Mouse (Mus musculus) adrenal gland, postnatal 10 days (tissue): ENCODE measurements around the gene Ppm1h. TPM values are rescaled to one million over a fixed set of nuclear protein-coding genes. Genes with fewer than 3 reads are reported as not detected.

Experiments used
- DNase-seq: peaks from one replicate; pipeline ENCODE4 v3.0.0; 2021; ENCODE audit warnings: mixed read lengths
- total RNA-seq, 2 experiments: library from RNA; stranded (reverse); gene quantifications; 2 replicates each; pipeline ENCODE4 v1.2.3; 2021

Gene Ppm1h
- total RNA-seq, 2 experiments from 2014 or later = 13.0 to 15.7 TPM

DNA sequence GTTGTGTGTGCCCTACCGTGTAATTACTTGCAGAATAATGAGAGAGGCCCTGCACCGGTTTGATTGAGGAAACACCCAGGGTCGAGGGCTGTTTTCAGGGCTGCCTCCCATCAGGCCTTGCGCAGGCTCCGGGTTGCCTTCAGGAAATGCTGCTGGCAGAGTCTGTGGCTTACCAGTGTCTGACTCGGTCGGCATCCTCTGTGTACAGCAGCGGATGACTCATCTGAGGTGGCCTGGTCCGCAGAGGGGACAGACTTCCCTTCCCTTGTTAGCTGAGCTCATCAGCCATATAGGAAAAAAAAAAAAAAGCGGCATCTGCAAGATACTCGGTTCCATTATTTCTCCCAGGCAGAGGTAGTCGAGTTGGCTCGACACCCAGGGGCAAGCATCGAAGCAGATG is 136.5 kb downstream of the Ppm1h start:
- peak; percentile 76 for DNase-seq

DNA sequence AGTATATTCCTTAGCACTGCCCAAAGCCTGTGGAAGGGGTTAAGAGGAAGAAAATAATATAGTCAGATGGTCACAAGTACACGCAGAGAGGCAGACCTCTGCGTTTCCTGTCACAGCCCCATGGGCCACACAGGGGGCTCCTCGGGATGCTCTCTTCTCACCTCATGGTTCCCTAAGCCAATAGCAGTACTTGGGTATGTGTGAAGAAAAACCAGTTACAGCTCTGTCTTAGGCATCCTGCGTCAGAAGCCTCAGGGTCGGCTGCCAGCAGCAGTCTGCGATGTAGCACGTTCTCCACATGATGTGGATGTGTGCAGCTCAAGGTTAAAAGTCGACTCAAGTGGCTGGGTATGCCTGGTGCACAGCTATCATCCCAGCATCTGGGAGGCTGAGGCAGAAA is 139.2 kb downstream of the Ppm1h start:
- DNase-seq = no peak

DNA sequence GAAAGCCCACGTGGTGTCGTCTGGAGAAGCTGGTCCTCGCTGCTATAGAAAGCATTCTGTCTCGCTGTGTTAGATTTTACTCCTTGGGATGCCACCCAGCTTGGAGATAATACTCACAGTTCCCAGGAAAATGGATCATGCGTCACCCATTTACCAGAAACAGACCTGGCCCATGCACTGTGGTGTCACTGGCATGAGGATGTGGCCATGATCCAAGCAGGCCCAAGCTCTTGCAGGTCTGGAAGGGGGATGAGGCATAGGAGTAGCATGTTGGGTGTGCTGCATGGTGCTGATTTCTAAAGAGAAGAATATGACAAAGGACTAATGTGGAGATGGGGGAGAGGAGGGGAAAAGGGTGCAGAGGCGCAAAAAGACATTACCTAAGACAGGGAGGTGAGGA is 141.2 kb downstream of the Ppm1h start:
- no peak for DNase-seq

DNA sequence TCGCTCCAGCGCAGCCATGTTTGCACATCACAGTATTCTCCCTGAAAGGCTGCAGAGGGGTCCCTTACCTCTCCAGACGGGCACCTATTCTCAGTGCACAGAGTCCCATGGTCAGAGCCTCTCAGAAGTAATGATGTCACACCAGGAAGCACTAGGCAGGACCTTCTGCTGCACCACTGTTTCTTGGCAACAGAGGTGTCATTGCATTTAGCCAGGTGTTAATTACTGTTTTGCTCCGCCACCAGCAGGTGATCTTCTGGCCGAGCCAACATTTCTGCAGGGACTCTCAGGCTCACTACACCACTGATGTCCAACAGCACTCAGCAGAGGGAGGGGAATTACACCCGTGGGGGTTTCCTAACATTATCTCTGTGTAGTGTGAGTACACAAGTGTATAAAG is 143.0 kb downstream of the Ppm1h start:
- DNase-seq = no peak

DNA sequence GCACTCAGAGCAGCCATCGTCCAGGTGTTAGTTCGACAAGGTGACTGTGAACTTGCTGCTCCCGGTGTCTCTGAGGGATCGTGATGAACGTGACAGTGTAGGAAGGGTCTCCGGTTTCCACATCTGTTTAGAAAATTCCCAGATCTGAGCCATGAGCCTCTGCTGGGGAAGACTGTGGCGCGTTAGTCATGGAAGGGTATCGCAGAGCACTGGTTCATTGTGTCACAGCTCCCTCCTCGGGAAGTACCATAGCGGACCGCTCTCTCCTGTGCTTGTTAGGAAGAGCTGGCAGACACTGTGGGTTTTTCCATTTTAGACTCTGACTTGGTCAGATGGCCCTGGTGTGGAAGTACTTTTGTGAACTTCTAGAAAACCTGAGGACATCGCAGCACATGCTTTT is 145.1 kb downstream of the Ppm1h start:
- no peak for DNase-seq

DNA sequence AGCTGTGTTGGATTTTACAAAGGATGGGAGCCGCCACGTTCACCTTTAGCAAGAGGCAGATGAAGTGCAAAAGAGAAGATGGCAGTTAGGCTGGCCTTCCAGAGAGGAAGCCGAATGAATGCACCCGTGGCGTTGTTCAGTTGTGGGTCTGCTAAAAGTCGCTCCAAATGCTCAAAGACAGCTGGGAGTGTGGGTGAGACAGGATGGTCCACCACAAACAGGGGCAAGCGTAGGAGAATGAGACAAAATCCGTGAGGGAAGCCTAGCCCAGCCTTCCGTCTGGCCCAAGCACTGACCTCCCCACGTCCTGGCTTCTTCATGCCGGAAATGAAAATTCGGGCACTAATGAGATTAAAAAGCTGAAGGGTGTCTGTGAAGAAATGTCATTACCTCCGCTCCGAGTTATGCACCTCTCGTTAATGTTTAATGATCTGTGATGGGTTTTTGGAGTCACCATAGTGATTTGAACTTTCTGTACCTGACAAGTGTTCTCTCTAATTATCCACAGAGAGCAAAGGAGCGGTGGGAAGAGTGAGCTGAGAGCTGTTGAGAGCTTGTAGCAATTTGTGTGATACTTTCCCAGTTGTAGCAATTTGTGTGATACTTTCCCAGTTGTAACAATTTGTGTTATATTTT is 148.3 kb downstream of the Ppm1h start:
- DNase-seq = no peak

DNA sequence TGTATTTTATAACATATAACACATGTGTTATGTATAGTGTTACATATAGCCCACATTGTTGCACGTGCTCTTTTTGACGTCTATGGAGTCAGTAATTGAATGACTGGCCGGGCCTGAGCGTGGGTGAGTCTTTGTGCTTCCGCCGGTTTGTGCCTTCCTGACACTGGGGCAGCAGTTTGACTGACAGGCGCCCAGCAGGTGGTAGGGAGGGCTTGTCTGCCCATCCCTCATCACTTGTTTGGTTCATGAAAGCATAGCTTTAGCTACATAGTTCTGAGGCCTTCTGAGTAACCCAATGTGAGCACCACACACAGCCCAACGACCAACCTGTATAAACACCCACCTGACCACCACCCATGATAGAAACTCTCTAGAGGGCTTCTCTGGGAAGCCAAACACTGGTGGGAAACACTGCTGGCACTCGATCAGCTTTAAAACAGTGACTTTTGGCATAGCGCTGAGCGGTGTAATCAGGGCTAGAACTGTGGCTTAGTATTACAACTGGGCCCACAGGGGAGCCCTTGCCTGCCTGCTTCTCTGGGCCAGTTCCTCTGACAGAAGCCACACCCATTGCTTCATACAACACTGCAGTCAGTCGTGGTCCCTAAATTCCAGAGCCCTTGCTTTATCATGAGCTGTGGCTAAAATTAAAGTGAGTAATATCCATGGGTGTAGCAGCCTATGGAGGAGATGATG is 149.3 kb downstream of the Ppm1h start:
- DNase-seq = no peak

DNA sequence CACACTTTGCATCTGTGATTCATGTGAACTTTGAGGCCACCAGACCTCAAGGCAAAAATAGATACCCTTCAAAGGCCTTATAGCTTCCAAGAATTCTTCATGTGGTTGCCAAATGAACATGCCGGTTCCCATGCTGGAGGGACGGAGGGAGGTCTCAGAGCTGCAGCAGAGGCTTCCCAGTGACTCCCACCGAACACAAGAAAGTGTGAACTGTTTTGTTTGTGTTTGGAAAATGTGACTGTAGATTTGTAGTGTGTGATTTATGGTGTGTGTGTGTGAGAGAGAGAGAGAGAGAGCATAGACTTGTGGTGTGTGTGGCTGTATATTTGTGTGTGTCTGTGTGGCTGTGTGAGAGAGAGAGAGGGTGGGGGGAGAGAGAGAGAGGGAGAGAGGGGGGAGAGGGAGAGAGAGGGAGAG is 151.2 kb downstream of the Ppm1h start:
- DNase-seq = no peak

DNA sequence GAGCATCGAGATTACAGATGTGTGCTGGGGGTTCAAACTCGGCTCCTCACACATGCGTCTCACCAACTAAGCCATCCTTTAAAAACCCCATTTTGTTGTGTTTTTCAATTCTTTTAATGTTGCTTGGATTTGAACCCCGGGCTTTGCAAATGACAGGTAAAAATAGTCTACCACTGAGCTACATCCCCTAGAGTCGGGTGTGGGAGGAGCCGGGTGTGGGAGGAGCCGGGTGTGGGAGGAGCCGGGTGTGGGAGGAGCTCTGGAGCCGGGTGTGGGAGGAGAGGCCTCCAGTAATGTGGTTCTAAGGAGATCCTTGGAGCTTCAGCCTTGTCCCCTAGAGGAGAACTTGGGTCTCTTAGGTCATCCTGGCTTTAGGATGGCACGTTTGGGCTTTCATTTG is 152.1 kb downstream of the Ppm1h start:
- no peak for DNase-seq

DNA sequence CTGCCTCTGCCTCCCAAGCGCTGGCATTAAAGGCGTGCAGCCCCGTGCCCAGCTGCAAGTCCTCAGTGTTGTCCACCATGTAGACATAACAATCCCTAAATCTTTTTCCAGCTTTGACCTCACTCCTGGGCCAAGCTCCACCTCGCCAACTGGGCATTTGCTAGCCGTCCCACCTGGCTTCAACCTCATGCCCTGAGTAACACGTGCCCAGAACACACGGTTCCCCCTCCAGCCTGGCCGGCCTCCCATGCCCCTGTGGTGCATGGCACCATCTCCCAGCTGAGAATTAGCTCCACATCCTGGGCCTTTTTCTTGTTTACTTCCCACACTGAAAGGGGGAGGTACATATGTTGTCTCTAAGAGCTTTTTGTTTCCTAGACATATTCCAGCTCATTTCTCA is 163.5 kb downstream of the Ppm1h start:
- no peak for DNase-seq

DNA sequence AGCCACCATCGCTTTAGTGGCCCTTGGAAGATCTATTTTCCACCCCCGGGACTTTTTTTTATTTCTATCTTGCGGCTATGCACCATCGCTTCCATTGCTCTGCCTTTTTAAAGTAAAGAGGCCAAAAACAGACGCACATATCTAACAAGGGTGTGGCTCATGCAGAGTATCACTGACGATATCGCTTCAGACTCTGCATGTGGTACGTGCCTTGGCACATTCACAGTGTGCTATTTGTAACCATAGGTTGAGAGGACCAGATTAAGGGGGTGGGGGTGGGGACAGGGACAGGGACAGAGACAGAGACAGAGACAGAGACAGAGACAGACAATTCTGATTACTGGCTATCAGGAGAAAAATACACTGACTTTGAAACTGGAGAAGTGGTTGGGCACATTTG is 164.4 kb downstream of the Ppm1h start:
- DNase-seq = no peak

DNA sequence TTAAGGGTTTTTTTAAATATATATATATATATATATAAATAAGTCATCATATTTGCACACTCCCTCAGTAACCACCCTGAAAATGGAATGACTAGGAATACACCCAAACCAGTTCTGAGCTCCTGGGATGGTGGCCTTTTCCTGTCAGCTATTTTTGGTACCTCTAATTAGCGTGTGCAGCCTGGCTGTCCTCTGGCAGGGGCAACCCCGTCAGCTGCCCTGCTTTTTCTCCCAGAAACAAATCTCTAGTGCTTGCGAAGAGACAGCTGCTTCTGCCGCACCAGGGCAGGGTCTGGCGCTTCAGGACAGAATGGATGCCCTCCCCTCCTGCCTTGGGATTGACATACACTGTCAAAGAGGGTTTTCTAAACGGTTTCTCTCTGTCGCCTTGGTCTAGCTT is 166.9 kb downstream of the Ppm1h start:
- DNase-seq = no peak

DNA sequence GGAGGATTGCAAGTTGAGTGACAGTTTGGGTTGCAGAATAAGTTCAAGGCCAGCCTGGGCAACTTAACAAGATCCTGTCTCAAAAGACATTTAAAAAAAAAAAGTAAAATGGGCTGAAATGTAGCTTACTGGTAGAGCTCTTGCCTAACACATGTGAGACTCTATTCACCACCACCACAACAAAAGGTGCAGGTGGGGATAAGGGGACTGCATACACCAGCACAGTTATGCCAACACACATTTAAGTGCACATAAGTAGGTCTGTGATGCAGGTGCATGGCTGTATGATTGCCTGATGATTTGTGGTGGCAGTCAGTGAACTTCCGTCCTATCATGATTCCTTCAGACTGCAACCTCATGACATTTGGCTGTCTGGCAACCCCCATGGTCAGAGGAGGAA is 167.9 kb downstream of the Ppm1h start:
- no peak for DNase-seq

DNA sequence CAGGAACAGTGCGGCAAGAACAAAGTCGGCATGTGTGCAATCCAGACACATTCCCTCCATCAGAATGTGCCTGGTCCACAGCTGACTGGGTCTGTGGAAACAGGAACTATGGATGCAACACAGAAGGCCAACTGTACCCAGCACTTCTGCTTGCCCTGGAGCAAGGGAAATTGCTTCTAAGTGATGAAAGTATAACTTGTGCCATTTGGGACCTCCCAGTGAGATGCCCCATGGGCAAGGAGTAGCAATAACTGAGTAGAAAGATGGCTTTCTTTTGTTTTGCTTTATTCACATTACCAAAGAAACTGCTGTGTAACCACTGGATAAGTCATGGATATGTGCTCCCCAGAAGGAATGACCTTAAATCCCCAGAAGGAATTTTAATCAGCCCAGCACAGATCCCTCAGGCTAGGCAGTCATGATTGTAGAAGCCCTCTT is 169.5 kb downstream of the Ppm1h start:
- no peak for DNase-seq

DNA sequence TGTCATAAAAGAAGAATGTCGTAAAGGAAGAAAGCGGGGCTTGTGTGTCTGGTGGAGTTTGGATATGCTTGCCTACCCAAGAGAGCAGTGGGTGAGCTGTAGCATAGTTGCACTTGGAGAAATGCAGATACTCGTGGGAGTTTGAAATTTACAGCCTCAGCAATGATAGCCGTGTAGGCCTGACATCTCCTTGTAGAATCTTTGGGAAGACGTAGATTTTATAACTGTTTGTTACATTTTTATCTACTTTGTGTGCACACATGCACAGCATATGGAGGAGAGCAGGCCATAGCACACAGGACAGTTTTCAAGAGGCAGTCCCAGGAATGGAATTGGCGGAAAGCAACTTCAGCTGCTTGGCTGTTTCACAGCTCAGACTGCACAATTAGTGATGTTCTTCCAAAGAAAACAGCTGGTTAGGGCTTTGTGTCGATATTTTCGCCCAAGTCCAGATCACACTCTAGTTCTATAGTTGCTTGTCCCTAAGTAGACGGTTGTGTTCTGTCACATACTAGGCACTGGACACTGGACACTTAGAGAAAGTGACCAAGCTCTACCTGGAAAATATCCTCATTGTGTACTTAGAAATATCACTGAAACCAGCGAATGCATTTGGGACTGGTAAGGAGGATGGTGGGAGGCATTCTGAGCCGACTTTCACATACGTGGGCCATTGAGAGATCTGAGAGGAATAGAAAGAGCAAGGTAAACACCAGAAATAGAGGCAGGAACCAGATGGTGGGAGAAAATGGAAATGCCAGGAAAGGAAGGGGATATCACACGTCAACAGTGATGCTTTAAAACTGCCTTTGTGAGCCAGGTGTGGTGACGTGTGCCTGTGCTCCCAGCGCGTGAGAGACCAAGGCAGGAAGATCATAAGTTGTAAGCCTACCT is 173.0 kb downstream of the Ppm1h start:
- no peak for DNase-seq

DNA sequence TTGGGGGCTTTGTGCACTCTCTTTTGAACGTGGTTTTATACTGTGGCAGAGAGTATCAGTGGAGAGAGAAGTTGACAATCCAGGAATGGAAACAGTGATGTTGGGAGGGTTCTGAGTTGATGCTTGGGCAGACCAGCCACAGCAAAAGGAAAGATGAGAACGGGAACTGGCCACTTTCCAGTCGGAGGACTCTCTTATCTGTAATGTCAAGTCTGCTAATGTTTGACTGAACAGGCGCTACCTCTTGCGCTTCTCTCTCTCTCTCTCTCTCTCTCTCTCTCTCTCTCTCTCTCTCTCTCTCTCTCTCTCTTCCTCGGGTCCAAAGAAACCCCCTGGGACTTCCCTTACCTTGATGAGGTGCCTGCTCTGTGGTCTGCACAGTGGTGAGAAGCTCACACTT is 176.0 kb downstream of the Ppm1h start:
- no peak for DNase-seq

DNA sequence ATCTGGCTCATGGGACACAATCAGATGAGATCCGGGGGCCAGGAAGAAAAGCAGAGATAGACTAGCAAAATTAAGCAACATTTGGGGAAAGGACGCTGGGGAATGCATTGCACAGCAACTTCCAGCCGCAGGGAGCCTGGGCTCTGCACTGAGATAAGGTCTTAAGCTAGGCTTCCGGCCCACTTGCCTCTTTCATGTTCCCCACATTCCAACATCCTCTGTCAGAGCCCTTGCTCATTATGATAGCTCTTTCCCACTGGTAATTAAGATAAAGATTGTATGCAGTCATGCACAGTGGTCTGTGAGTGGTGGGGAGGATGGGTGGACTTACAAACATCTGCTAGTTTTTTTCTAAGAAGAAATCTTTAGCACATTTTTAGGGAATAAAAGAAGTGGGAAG is 176.6 kb downstream of the Ppm1h start:
- DNase-seq = no peak

DNA sequence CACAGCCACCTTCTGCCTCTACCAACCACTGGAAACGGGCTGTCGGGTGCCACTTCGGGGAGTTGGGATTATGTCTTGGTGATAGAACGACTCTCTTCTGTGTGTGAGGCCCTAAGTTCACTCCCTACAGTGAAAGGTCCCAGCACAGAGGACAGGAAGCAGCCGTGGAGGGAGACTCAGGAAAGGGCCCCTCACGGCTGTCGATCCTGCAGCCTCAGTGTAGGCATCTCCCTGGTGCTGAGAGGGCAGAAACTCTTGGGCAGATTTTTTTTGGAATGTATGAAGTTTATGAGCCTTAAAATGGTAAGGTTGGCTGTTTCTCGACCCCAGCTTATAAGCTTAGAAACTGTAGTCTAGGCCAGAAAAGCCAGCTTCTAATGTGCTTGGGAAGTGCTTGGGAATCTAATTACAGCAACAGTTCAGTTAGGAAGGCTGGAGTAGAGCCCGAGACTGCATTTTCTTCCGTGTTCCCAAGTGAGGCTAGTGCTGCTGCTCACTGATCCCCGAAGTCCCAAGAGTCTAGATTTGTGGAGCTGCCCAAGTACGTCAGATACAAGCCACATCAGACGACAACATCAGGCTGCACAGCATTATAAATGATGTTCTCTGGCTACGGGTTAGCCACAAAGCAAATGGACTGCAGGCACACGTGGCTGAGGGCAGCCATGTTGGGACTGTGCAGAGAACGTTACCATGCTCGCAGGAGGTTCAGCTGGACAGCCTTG is 177.6 kb downstream of the Ppm1h start:
- DNase-seq = no peak

DNA sequence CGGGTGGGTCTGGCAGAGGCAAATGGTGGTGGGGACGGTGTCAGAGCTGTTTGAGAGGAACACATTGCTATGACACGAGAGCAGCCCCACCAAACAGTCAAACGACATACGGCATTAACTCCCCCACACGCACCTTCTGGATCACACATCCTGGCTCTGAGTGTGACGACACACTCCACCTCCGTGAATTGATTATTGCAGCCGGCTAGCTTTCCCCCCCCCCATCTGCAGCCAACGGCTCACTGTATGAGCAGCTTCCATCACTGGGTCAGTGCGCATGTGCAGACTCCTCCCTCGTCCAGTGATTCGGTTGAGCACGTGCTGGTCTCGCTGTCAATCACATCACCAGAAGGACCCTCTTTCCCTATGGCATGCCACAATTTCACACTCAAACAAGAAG is 178.6 kb downstream of the Ppm1h start:
- no peak for DNase-seq

DNA sequence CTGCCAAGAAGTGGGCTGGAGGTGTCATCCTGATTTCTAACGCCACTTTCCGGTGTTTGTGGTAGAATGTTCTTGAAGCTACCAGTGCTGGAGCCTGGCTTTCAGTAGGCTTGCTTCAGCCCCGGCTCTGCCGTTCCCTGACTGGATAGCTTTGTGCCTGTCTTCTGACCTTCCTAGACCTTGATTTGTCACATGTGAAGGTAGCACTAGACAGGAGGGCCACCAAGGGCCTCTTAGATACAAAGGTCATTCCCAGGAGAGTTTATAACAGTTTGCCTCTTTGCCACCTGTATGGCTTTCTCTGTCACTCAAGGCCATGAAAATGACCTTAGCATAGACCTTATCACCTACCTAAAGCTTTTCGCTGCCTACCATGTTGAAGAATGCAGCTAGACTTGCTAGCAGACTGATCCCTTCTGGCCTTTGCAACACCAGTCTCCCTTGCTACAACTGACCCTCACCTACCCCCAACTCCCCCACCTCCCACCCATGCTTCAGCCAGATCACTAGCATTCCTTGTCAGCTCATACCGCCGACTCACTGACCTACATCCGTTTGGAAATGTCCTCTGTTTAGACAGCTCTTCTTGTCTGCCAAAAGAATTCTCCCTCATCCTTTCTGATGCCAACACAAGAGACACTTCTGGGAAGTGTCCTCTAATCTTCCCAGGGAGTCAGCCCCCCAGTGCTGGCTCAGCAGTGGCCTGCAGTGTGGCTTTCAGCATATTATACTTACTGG is 180.5 kb downstream of the Ppm1h start:
- no peak for DNase-seq

DNA sequence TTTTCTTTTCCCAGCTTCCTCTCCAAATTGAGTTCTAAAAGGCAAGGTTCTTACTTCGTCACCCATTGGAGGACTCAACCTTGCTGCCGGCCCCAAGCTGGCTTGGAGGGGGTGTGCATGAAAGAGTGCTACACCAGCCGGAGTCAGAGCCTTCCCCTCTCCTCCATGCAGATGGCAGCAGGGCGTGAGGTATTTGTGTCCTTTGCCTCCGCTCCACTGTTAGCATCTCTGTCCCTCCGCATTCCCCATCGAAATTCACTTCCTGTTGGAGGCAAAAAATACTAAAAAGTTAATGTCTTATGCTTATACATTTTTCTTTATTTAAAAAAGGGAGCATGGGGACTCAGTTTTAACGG is 181.1 kb downstream of the Ppm1h start:
- no peak for DNase-seq

DNA sequence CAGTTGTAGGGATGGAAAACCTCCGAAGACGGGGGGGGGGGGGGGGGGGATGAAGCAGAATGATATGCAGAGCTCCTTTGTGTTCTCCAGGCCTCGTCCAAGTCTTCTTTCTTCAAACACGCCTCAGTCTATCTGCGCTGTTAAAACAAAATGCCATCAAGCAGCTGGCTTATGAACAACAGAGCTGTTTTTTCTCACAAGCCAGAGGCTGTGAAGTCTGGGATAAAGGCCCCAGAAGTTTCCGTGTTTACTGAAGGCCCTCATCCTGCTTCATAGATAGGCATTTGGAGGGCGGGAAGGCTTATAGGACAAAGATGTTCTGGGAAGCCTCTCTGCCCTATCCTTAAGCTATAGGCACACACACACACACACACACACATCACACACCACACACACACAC is 181.5 kb downstream of the Ppm1h start:
- no peak for DNase-seq
